Mouse (Mus musculus): ENCODE results near the gene Atp6v1g2. TPM values are rescaled to one million over a fixed set of nuclear protein-coding genes. Genes with fewer than 3 reads are reported as not detected.

Atp6v1g2 gene
- polyA plus RNA-seq (2014; fragmentation: Illumina TruSeq; extraction: RNeasy Lipid Tissue Mini Kit (QIAGEN cat#74804); ENCODE audit: low read depth, low replicate concordance), result 22.6 TPM

DNA sequence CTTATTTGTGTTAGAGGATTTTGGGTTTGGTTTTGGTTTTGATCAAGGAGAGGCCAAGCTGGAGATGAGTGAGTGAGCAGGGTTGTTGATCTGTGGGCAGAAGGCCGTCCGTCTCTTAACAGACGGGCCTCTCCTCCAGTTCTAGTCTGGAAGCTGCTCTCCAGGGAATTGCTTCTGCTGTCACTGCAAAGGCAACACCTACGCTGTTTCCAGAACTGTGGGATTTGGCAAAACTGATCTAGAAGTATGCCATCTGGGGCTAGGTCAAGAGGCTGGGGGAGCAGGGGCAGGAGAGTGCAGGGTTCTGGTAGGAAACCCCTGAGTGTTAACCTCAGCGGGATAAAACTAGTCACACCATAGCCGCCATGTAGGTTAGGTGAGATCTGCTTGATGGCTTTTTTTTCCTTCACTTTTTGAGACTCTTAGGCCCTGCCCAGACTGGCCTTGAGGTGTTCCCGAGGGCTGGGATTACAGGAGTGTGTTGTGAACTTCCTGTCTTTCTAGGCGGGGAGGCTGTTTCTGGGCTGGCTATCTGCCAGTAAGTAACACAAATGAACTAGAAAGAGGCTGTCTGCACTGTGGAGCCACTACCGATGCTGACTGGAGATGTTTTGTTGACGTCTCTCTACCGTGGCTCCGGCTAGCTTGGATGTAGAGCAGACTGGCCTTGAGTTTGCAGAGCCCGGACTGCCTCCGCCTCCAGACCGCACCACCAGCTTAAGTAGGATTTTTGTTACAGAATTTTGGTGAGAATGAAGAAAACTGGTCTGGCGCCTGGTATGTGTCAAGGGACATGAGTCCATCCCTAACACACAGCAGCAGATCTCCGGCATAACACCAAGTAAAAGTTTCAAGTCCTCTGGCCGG is at the start of gene Atp6v1g2:
Gene Atp6v1g2, plus strand, starts transcription at position 547 of the 867 bp plus-strand sequence.

DNA sequence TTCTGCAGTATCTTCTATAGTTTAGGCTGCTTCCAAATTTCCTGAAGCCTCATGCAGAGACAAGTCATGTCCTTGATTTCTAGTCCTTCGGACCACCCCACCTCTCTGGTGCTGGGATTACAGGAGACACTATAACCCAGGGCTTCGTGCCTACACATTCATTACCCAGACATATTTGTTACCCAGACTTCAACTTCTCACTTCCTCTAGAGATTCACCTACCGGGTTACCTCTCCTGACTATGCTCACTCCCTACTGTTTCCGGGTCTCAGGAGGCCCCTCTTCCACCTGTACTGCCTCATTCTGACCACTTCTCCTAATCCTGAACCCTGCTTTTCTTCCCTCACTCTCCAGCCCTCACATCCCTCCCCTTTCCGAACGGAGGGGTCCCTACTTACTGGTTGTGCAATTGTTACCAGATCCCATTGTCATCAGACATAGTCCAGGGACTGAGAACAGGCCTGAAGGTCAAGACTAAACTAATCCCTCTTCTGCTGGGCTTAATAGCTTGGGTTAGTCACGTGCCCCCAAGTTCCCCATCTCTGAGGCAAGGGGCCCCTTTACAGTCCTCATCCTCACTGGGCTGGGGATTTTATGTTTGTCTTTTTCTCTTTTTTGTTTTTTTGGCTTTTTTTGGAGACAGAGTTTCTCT is 45.4 kb upstream of the Atp6v1g2 start, which contains the start of gene Lst1:
Gene Lst1, minus strand, starts transcription at position 481 of the 652 bp plus-strand sequence.

DNA sequence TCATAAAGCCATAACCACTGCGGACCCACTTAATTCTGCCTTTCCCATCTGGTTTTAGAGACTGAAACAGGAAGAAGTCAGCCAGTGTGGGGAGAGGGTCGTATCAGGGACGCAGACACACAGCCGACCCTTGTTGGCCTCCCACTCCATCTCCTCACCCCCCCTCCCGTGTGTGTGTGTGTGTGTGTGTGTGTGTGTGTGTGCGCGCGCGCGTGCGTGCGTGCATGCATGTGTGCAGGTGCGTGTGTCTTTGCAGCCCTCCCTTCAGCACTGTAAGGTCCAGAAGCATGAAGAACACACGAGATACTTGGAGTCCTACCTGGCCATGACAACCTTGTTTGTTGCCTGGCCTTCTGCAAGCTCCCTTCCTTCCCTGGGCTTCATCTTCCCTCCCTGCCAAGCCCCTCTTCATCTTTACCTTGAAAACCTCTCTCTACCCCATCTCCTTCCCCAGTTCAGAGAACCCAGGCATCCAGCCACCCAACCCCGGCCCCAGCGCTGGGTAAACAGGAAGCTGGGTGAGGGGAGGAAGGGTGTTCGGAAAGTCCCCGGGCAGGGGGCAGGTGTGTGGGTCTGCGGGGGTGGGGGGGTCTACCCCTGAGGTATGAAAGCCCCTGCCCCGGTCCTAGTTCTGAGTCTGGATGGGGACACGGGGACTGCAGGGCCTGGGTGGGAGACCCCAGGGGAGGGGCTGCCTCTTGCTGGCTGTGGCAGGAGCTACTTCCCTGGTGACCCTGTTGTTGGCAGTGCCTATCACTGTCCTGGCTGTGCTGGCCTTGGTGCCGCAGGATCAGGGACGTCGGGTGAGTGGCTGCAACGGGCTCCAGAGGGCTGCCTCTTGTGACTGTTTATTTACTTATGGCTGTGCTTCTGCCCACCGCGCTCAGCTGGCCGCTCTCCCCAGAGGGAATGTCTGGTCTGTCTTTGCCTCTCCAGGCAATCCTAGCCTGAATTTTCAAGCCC is 39.3 kb upstream of the Atp6v1g2 start, which contains the start of gene Ltb:
Gene Ltb, plus strand, starts transcription at position 559 of the 963 bp plus-strand sequence.

DNA sequence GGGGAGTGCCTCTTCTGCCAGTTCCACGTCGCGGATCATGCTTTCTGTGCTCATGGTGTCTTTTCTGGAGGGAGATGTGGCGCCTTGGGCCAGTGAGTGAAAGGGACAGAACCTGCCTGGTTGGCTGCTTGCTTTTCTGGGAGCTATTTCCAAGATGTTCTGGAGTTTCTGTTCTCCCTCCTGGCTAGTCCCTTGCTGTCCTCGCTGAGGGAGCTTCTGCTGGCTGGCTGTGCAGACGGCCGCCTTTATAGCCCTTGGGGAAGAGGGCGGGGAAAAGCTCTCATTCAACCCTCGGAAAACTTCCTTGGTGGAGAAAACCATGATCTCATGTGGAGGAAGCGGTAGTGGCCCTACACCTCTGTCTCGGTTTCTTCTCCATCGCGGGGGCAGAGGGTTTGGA is 31.7 kb upstream of the Atp6v1g2 start, which contains the start of gene Tnf:
Gene Tnf, minus strand, starts transcription at position 221 of the 400 bp plus-strand sequence.

DNA sequence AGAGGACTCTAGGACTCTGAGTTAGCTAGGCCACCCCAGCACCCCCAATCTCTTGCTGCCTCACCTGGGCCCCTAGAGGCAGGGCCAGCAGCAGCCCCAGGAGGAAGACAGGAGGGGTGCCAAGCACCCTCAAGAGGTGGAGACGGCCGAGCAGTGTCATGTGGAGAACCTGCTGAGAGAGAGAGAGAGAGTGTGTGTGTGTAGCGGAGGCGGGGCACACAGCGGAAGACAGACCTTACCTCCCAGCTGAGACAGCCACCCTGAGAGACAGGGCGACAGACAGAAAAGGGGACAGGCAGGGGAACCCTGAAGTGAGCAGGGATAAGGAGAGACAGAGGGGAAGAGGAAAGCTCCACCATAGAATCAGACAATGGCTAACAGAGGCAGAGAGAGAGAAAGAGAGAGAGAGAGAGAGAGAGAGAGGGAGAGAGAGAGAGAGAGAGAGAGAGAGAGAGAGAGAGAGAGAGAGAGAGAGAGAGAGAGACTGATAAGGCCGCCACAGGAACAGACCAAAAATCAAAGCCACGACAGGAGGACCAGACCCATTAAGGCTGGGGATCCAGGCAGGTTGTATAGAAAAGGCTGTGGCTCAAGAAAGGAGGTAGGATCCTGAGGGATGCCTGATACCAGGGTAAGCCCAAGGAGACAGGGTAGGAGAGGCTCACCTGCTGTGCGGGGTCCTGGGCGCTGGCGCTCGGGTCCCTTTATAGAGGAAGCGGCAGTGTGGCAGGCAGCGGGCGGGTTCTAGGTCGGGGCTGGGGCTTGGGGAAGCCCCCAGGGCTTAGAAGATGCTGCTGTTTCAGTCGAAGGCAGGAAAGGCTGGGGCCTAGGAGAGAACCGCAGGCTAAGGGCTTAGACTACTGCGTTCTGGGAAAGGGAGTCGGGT is 28.7 kb upstream of the Atp6v1g2 start, which contains the start of gene Lta:
Gene Lta, minus strand, starts transcription at position 858 of the 886 bp plus-strand sequence.

DNA sequence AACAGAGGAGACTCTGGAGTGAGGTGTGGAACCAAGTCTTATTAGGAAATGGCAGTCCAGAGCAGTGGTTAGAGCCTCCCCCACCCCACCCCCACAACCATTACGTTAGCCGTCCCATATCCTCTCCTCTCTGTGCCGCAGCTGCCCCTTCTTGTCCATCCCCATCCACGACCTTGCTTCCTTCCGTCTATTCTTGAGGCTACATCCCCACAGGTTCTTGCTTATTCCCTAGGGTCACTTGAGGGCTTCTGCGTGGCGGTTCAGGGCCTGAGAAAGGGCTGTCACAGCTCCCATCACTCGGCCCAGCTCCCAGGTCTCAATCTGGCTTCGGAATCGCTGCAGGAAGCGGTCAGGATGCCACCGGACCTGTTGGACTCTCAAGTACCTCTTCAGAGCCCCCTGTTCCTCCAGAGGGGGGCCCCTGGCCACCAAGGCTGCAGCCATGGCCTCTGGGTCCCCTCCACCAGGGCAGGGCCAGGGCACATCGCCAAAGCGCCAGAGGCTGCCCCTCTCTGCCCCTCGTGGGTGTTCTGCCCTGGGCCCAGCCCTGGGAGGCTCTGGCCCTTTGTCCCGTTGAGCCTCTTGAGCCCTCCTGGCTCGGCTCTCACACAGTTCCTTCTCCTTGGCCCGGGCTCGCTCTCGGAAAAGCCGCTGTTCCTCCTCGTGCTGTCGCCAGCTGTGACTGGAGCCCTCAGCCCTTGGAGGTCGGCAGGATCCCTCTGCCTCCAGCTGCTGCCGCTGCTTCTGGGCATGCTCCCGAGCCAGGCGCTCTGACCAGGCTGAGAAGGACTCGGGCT is 13.1 kb upstream of the Atp6v1g2 start, which contains the start of gene Gm16181:
Gene Gm16181, plus strand, starts transcription at position 679 of the 797 bp plus-strand sequence.

DNA sequence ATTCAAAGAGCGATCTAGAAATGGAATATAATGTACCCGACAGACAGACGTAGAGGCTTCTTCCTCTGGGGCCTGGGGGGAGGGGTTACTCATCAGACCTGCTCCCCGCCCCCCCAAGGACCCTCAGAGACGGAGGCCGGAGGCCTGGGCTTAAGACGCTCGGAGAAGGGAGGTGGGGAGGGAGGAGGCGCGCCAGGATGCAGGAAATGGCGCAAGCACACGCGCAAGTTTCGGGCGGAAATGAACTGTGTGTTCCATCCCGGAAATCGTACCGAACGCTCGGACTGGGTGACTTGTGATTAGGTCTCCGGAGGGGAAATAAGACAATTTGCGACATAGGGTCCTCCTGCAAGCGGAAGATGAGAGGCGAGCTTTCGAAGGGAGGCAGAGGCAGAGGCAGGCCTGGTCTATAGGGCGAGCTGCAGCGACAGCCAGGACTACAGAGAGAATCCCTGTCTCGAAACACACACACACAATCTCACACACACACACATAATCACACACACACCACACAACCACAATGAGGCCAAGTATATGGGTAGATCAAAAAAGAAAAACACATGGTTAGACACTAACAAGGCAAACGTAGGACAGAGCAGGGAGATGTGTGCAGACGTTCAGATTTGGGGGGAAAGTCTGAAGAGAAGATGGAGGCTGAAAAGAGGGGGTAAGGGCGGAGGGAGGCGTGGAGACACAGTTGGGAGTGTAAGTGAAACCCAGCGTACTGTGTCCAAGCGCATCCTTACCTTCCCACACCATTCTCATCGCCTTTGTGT is 2.3 kb downstream of the Atp6v1g2 start, which contains the start of gene Nfkbil1:
Gene Nfkbil1, minus strand, starts transcription at position 179 of the 776 bp plus-strand sequence.

DNA sequence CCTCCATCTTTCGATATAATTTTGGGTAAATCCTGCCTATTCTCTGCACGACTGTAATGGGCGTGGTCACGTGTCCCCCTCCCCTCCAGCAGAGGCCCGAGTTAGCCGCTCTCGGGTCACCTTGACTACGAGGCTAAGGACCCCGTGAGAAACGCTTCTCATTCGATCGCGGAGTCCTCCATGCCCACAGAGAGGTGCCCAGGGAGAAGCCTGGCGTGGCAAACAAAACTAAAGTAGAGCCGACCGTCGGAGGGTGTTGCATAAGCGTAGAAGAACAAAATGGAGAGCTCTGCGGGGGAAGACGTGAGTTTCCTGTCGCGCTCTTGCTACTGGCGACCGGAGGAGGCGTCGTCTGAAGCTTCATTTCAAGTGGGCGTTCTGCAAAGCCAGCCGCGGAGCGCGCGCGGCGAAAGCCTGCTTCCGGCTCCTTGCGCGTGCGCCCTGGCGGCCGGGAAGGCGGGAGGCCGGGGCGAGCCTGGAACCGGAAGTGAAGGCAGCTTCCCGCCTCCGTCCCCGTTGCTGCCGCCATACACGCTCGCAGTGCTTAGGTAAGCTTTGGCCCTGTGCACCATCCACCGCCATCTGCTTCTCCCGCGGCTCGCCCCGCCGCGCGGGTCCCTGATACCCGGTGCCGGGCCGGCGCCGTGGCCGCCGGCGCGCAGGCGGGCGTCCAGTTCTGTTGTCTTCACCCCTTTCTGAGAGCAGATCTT is 8.0 kb downstream of the Atp6v1g2 start, which contains the start of gene Ddx39b:
Gene Ddx39b, plus strand, starts transcription at position 442 of the 710 bp plus-strand sequence.

DNA sequence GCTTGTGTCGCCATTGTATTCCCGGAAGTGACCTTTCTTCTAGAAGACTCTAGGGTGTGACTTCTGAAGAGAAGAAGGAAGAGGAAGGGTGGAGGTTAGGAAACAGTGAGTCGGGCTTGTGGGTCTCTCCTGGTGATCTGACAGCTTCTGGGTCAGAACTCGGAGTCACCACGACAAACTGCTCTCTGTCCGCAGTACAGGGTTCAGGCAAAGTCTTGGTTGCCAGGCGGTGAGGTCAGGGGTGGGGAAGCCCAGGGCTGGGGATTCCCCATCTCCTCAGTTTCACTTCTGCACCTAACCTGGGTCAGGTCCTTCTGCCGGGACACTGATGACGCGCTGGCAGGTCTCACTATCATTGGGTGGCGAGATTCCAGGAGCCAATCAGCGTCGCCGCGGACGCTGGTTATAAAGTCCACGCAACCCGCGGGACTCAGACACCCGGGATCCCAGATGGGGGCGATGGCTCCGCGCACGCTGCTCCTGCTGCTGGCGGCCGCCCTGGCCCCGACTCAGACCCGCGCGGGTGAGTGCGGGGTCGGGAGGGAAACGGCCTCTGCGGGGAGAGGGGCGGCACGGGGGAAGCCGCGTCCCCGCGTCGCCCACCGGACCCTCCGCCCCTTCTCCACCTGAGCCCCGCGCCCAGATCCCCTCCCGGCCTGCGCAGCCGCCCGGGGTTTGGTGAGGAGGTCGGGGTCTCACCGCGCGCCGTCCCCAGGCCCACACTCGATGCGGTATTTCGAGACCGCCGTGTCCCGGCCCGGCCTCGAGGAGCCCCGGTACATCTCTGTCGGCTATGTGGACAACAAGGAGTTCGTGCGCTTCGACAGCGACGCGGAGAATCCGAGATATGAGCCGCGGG is 29.4 kb downstream of the Atp6v1g2 start, which contains the start of gene H2-D1:
Gene H2-D1, plus strand, starts transcription at position 67 of the 859 bp plus-strand sequence.

Other genes with a start within 250 kb of the Atp6v1g2 start
- 62.8 TPM for gene Vars, start 232.7 kb upstream of the Atp6v1g2 start, polyA plus RNA-seq (2014; fragmentation: Illumina TruSeq; extraction: RNeasy Lipid Tissue Mini Kit (QIAGEN cat#74804); ENCODE audit: low read depth, low replicate concordance)
- gene Vwa7, start 217.1 kb upstream of the Atp6v1g2 start, polyA plus RNA-seq (2014; fragmentation: Illumina TruSeq; extraction: RNeasy Lipid Tissue Mini Kit (QIAGEN cat#74804); ENCODE audit: low read depth, low replicate concordance), result 0.96 TPM
- gene Sapcd1, start 205.6 kb upstream of the Atp6v1g2 start, polyA plus RNA-seq (2014; fragmentation: Illumina TruSeq; extraction: RNeasy Lipid Tissue Mini Kit (QIAGEN cat#74804); ENCODE audit: low read depth, low replicate concordance), result 2.9 TPM
- 4.2 TPM for gene Msh5, start 186.9 kb upstream of the Atp6v1g2 start, polyA plus RNA-seq (2014; fragmentation: Illumina TruSeq; extraction: RNeasy Lipid Tissue Mini Kit (QIAGEN cat#74804); ENCODE audit: low read depth, low replicate concordance)
- 127 TPM for gene Clic1, start 183.7 kb upstream of the Atp6v1g2 start, polyA plus RNA-seq (2014; fragmentation: Illumina TruSeq; extraction: RNeasy Lipid Tissue Mini Kit (QIAGEN cat#74804); ENCODE audit: low read depth, low replicate concordance)
- gene Ddah2, start 174.6 kb upstream of the Atp6v1g2 start, polyA plus RNA-seq (2014; fragmentation: Illumina TruSeq; extraction: RNeasy Lipid Tissue Mini Kit (QIAGEN cat#74804); ENCODE audit: low read depth, low replicate concordance), result 43.7 TPM
- 2.2 TPM for gene Ly6g6c, start 168.3 kb upstream of the Atp6v1g2 start, polyA plus RNA-seq (2014; fragmentation: Illumina TruSeq; extraction: RNeasy Lipid Tissue Mini Kit (QIAGEN cat#74804); ENCODE audit: low read depth, low replicate concordance)
- gene Mpig6b, start 167.5 kb upstream of the Atp6v1g2 start, polyA plus RNA-seq (2014; fragmentation: Illumina TruSeq; extraction: RNeasy Lipid Tissue Mini Kit (QIAGEN cat#74804); ENCODE audit: low read depth, low replicate concordance), result 2.4 TPM
- 8.2 TPM for gene Ly6g6e, start 156.8 kb upstream of the Atp6v1g2 start, polyA plus RNA-seq (2014; fragmentation: Illumina TruSeq; extraction: RNeasy Lipid Tissue Mini Kit (QIAGEN cat#74804); ENCODE audit: low read depth, low replicate concordance)
- 14.6 TPM for gene Ly6g6d, start 155.6 kb upstream of the Atp6v1g2 start, polyA plus RNA-seq (2014; fragmentation: Illumina TruSeq; extraction: RNeasy Lipid Tissue Mini Kit (QIAGEN cat#74804); ENCODE audit: low read depth, low replicate concordance)
- gene Ly6g6f, start 148.1 kb upstream of the Atp6v1g2 start, polyA plus RNA-seq (2014; fragmentation: Illumina TruSeq; extraction: RNeasy Lipid Tissue Mini Kit (QIAGEN cat#74804); ENCODE audit: low read depth, low replicate concordance), result not detected
- gene Abhd16a, start 144.4 kb upstream of the Atp6v1g2 start, polyA plus RNA-seq (2014; fragmentation: Illumina TruSeq; extraction: RNeasy Lipid Tissue Mini Kit (QIAGEN cat#74804); ENCODE audit: low read depth, low replicate concordance), result 106 TPM
- 1,353 TPM for gene Ly6g5c, start 125.4 kb upstream of the Atp6v1g2 start, polyA plus RNA-seq (2014; fragmentation: Illumina TruSeq; extraction: RNeasy Lipid Tissue Mini Kit (QIAGEN cat#74804); ENCODE audit: low read depth, low replicate concordance)
- gene Ly6g5b, start 118.2 kb upstream of the Atp6v1g2 start, polyA plus RNA-seq (2014; fragmentation: Illumina TruSeq; extraction: RNeasy Lipid Tissue Mini Kit (QIAGEN cat#74804); ENCODE audit: low read depth, low replicate concordance), result 1,252 TPM
- 14.5 TPM for gene Gpank1, start 112.2 kb upstream of the Atp6v1g2 start, polyA plus RNA-seq (2014; fragmentation: Illumina TruSeq; extraction: RNeasy Lipid Tissue Mini Kit (QIAGEN cat#74804); ENCODE audit: low read depth, low replicate concordance)
- gene Csnk2b, start 111.6 kb upstream of the Atp6v1g2 start, polyA plus RNA-seq (2014; fragmentation: Illumina TruSeq; extraction: RNeasy Lipid Tissue Mini Kit (QIAGEN cat#74804); ENCODE audit: low read depth, low replicate concordance), result 234 TPM
- 15.2 TPM for gene D17H6S53E, start 107.3 kb upstream of the Atp6v1g2 start, polyA plus RNA-seq (2014; fragmentation: Illumina TruSeq; extraction: RNeasy Lipid Tissue Mini Kit (QIAGEN cat#74804); ENCODE audit: low read depth, low replicate concordance)
- gene Apom, start 101.6 kb upstream of the Atp6v1g2 start, polyA plus RNA-seq (2014; fragmentation: Illumina TruSeq; extraction: RNeasy Lipid Tissue Mini Kit (QIAGEN cat#74804); ENCODE audit: low read depth, low replicate concordance), result not detected
- 130 TPM for gene Bag6, start 98.5 kb upstream of the Atp6v1g2 start, polyA plus RNA-seq (2014; fragmentation: Illumina TruSeq; extraction: RNeasy Lipid Tissue Mini Kit (QIAGEN cat#74804); ENCODE audit: low read depth, low replicate concordance)
- 229 TPM for gene Prrc2a, start 68.8 kb upstream of the Atp6v1g2 start, polyA plus RNA-seq (2014; fragmentation: Illumina TruSeq; extraction: RNeasy Lipid Tissue Mini Kit (QIAGEN cat#74804); ENCODE audit: low read depth, low replicate concordance)
- 21.1 TPM for gene Aif1, start 57.6 kb upstream of the Atp6v1g2 start, polyA plus RNA-seq (2014; fragmentation: Illumina TruSeq; extraction: RNeasy Lipid Tissue Mini Kit (QIAGEN cat#74804); ENCODE audit: low read depth, low replicate concordance)
- gene Lst1, start 45.2 kb upstream of the Atp6v1g2 start, polyA plus RNA-seq (2014; fragmentation: Illumina TruSeq; extraction: RNeasy Lipid Tissue Mini Kit (QIAGEN cat#74804); ENCODE audit: low read depth, low replicate concordance), result 11.5 TPM
- gene Ltb, start 39.2 kb upstream of the Atp6v1g2 start, polyA plus RNA-seq (2014; fragmentation: Illumina TruSeq; extraction: RNeasy Lipid Tissue Mini Kit (QIAGEN cat#74804); ENCODE audit: low read depth, low replicate concordance), result 1.9 TPM
- gene Tnf, start 31.7 kb upstream of the Atp6v1g2 start, polyA plus RNA-seq (2014; fragmentation: Illumina TruSeq; extraction: RNeasy Lipid Tissue Mini Kit (QIAGEN cat#74804); ENCODE audit: low read depth, low replicate concordance), result 0.61 TPM
- not detected for gene Lta, start 28.3 kb upstream of the Atp6v1g2 start, polyA plus RNA-seq (2014; fragmentation: Illumina TruSeq; extraction: RNeasy Lipid Tissue Mini Kit (QIAGEN cat#74804); ENCODE audit: low read depth, low replicate concordance)
- 1.2 TPM for gene Gm16181, start 12.8 kb upstream of the Atp6v1g2 start, polyA plus RNA-seq (2014; fragmentation: Illumina TruSeq; extraction: RNeasy Lipid Tissue Mini Kit (QIAGEN cat#74804); ENCODE audit: low read depth, low replicate concordance)
- gene Nfkbil1, start 2.1 kb downstream of the Atp6v1g2 start, polyA plus RNA-seq (2014; fragmentation: Illumina TruSeq; extraction: RNeasy Lipid Tissue Mini Kit (QIAGEN cat#74804); ENCODE audit: low read depth, low replicate concordance), result 16.9 TPM
- gene Ddx39b, start 8.1 kb downstream of the Atp6v1g2 start, polyA plus RNA-seq (2014; fragmentation: Illumina TruSeq; extraction: RNeasy Lipid Tissue Mini Kit (QIAGEN cat#74804); ENCODE audit: low read depth, low replicate concordance), result 177 TPM
- gene H2-D1, start 29.1 kb downstream of the Atp6v1g2 start, polyA plus RNA-seq (2014; fragmentation: Illumina TruSeq; extraction: RNeasy Lipid Tissue Mini Kit (QIAGEN cat#74804); ENCODE audit: low read depth, low replicate concordance), result 739 TPM
- gene H2-Q1, start 86.7 kb downstream of the Atp6v1g2 start, polyA plus RNA-seq (2014; fragmentation: Illumina TruSeq; extraction: RNeasy Lipid Tissue Mini Kit (QIAGEN cat#74804); ENCODE audit: low read depth, low replicate concordance), result not detected
- gene H2-Q2, start 108.6 kb downstream of the Atp6v1g2 start, polyA plus RNA-seq (2014; fragmentation: Illumina TruSeq; extraction: RNeasy Lipid Tissue Mini Kit (QIAGEN cat#74804); ENCODE audit: low read depth, low replicate concordance), result 3.6 TPM
- gene H2-Q4, start 146.0 kb downstream of the Atp6v1g2 start, polyA plus RNA-seq (2014; fragmentation: Illumina TruSeq; extraction: RNeasy Lipid Tissue Mini Kit (QIAGEN cat#74804); ENCODE audit: low read depth, low replicate concordance), result 52.9 TPM
- gene H2-Q6, start 191.2 kb downstream of the Atp6v1g2 start, polyA plus RNA-seq (2014; fragmentation: Illumina TruSeq; extraction: RNeasy Lipid Tissue Mini Kit (QIAGEN cat#74804); ENCODE audit: low read depth, low replicate concordance), result 27.5 TPM
- 30.0 TPM for gene H2-Q7, start 205.5 kb downstream of the Atp6v1g2 start, polyA plus RNA-seq (2014; fragmentation: Illumina TruSeq; extraction: RNeasy Lipid Tissue Mini Kit (QIAGEN cat#74804); ENCODE audit: low read depth, low replicate concordance)
- 6.2 TPM for gene H2-Q10, start 236.4 kb downstream of the Atp6v1g2 start, polyA plus RNA-seq (2014; fragmentation: Illumina TruSeq; extraction: RNeasy Lipid Tissue Mini Kit (QIAGEN cat#74804); ENCODE audit: low read depth, low replicate concordance)

Measured in adipose tissue, adult 10 weeks (tissue).